Mouse (Mus musculus) CD4-positive, CD25-positive, alpha-beta regulatory T cell, adult 2 months (primary cell): ENCODE measurements around the gene P4htm.

ENCODE experiments used
- DNase-seq: peaks from one replicate; pipeline ENCODE4 v3.0.0-alpha.2; 2012; ENCODE audit warnings: low read depth, low spot score

Gene P4htm

DNA sequence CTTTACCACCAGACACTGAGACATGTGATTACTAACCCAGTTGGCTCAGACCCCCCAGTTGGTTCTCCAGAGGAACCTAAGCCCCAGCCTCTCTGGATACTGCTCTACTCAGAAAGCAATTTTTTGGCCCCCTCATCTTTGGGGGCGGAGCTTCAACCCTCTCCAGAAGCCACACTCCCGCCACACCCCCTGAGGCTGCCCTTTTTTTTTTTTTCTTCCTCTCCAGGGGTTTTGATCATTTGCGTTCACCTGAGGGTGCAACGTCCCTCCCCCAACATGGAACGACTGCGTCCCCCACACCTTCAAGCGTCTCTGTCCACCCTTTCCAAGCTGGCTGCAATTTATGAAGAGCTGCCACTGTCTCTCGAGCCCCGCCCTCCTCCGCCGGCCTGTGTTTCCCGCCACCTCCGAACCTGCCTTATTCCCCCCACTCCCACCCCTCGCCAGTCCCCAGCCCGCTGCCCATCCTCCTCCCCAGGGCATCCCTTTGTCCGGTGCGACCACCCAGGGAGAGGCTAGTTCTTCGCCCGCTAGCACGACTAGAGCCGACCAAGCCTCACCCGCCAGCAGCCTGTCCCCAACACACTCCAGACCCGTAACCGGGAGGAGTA, 19.4 kb downstream of the P4htm start:
- DNase-seq: peak; percentile 59

GRCm38 (mm10) chr9:108577025-108577424, 20.4 kb downstream of the P4htm start:
- DNase-seq: no peak

DNA sequence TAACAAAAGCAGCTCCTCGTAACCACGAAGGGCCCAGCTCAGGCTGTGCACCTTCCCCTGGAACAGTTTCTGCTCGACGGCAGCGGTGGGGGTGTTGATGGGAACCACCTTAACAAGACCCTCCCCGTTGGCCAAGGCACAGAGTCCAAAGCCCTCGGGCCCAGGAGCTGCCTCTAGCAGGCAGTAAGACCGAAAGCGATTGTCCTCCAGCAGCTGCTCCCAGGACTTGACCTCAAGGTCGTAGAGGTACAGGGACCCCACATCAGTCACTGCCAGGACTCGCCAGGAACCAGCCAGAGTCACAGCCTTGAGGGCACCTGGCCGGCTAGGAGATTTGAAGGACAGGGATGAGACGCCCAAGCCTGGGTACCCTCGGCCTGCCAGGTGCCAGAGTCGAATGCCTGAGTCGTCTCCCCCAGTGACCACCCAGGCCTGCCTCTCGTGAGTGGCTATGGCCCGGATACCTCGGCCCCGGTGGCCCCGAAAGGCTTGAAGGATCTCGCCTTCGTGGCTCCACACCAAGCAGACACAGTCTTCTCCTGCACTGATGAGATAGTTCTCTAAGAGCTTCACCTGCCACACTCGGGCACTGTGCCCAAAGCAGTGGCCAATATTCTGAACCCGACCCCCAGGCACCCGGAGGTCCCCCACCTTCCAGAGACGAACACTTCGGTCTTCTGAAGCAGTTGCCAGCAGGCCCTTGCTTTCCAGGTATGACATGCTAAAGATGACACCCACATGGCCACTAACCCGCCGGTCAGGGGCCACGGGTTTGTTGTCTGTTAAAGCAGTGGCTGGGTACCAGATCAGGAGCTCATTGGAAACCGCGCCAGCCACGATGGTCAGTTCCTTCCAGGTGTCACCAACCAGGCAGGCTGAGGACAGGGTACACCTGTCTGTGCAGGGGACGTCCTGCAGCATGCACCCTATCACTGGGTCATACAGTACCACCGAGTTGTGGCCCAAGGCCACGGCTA, 21.9 kb downstream of the P4htm start:
- DNase-seq: no peak

DNA sequence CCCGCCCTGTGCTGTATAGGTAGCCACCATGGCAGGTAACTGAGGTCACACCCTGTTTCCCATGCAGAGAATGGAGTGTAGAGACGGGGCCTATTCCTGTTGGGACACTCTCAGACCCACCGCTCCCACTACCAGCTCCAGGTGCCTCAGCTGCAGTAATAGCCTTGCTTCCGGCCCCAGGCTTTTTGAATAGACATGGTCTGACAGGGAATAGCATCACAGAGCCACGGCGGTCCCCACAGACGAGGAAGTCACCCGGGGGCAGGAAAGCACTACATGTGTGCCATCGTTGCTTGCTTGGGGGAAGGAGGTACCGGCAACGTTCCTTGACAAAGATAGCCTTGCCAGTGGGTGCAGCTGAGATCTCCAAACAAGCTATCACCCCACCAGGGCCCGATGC, 22.5 kb downstream of the P4htm start:
- DNase-seq: no peak

DNA sequence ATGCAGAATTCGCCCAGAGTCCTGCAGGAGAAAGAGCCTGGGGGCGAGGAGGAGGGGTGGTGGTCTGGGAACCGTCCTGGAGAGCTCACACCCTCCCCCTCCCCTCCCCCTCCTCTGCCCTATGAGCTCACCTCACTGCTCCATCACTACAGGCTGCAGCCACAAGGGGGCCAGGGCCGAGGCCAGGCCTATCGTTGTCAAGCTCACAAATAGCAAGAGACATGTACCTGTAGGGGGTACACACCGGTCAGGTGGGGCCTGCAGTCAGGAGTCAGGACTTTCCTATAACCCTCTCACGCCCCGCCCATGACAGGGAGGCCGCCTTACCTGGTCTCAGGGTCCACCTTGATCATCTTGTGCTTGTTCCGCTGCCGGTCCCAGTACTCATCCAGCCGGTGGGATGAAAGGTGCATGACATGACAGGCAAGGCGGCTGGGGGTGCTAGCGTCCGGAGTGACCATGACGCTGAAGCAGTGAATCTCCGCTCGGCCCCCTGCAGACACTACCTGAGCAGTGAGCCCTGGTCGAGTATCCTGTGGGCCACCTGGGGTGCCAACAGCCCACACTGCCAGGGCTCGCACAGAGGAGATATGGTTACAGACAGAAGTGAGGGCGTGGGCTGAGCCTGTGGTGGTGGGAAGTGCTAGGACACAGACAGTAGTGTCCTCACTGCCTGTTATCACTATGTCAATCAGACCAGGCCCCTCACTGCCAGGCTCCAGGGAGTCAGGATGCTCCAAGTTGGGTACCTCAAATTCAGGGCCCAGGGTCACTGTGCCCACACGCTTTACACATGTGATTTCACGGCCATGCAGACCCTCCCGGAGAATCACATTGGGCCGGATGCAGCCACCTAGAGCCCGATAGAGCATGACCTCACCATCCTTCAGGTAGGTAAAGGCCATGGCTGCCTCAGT, 23.4 kb downstream of the P4htm start:
- DNase-seq: peak; percentile 83

- no peak for DNase-seq
Measured at GRCm38 (mm10) chr9:108572321-108572720, 25.1 kb downstream of the P4htm start.

GRCm38 (mm10) chr9:108571401-108571973, 26.0 kb downstream of the P4htm start:
- no peak for DNase-seq

DNA sequence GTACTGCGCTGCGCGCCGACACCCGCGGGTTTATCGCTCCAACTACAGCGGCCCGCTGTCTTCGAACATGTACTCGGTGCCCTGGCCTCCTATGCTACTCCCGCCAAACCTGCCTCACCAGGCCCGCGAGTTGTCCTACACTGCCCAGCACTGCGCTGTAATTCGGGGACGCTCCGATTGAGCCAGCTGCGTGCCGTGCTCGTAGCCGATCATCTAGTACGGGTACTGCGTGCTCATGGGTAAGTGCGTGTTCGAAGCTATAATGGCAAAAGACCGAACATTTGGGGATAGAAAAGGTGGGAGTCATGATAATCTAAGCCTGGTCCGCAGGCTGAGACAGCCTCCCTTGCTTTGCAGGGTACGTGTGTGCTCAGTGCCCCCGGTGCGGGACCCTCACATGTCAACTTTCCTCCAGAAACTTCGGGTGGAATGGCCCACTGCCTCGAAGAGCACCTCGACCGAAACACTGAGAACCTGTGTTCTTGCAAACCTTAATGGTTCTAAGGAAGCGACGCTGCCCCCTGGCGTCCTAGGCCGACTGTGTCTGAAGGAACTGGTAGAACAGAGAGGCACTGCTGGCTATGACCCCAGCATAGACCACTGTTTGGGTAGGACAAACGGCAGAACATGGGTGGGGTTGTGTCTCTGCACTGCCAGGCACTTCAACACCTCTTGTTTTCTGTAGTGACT, 27.1 kb downstream of the P4htm start:
- peak; percentile 92 for DNase-seq

DNA sequence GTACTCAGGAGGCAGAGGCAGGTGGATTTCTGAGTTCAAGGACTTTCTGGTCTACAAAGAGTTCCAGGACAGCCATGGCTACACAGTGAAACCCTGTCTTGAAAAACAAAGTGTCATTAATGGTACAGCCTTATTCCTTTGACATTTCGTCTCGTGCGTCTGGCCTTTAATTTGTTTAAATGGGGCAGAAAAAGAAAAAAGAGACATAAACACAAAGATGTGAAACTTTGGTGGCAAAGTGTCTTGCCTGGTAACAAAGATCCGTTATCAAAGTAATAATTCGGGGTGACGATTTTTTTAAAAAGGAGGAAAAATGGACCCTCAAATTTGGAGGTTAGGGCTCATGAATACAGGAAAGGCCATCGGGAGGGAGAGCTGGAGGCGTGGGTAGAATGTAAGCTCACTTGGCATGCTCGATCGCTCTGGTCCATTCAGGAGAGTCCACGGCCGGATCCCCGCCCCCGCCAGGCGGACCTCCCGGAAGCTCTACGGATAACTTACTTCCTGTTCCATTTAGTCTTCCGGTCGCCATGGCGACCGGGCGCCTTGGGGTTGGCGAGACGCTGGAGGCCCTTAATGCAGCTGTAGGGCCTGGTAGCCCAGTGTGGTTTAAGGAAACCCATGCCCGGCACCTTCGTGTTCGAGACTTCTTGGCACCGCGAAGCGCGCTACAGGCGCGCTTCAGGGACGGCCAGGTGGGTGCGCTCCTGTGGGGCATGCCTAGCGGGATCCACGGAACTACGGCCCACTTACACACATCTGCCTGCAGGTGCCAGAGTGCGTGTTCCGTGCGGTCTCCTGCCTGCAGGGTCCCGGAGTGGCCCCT, 27.9 kb downstream of the P4htm start, which contains the start of gene Dalrd3:
TSS of gene Dalrd3 (plus strand) at position 506 of the 826 bp plus-strand sequence.
- peak; percentile 91 for DNase-seq

DNA sequence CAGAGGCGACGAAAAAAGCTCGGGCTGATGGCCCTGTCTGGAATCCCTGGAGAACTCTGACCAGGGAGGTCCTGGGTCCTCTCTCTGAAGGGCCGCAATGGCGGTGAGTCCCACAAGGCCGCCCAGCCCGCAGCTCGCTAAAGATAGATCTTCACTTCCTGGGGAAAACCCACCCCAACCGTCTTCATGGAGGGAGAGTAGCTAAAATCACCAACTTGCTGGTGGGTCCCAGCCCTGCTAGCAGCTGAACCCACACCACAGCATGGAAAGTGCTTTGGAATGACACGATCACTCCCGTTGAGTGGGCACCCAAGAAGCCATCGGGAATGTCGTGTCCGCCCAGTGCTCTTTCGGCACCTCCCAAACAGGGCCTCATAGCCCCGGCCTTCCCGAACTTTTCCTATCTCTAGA, 29.0 kb downstream of the P4htm start:
- peak; percentile 35 for DNase-seq

DNA sequence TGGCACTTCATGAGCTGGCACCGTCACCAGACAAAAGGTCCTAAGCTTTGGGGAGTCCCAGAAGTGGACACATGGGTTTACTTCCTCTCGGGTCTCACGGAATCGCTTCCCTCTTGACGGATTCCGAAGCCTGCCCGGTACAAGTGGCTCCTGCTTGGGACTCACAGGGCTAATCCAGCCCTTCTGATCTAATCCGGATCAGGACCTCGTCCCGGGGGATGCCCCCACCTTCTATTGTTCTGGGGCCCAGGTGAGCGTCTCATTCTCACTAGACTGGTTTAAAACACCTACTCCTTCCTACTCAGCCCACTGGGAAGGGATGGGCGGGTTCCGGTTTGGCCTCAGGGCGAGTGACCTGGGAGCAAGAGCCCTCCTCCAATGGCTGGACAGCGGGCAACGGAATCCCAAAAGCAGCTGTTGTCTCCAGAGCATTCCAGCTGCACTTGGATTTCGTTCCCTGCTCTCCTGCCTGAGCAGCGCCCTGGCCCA, 29.5 kb downstream of the P4htm start:
- no peak for DNase-seq

GRCm38 (mm10) chr9:108566815-108567776, 30.4 kb downstream of the P4htm start, which contains the start of gene Ndufaf3:
TSS of gene Ndufaf3 (minus strand) at chr9:108567434.
- DNase-seq: peak; percentile 97

DNA sequence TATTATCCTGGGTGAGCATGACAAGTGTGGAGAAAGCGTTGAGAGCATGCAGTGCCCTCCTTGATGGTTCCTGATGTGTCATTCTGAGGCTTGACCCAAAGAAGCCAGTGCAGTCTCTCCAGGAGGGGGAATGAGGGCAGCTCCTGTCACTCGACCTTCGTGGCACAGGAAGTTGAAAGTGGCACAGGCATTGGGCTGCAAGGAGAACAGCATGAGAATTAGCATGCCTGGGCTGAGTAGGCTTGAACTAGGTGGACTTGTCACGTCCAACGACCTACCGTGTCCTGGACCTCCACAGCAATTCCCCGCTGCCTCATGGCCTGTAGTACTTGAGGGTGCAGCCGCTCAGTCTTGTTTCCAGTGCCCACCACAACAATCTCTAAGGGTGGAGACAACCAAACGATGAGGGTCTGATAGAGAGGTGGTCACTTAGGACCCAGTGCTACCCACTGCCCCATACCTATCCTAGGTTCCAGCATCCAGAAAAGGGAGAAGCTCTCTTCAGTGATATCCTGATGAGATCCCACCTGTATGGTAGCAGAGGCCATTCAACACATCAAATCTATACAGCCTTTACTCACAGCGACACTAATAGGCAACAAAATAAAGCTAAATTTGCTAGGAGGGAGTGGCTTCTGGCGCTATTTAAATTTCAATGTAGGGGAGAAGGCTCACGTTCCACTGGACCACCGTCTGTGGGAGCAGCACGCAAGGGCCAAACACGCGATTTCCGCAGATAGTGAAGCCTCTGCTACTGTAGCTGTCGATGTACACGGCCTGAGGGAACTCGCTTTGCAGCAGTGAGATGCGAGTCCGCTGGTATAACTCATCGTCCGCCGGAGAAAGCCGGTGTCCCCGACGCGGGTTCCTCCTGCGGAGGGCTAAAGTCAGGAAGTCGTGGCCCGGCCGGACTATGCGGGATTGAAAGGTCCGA, 31.3 kb downstream of the P4htm start:
- peak; percentile 16 for DNase-seq

DNA sequence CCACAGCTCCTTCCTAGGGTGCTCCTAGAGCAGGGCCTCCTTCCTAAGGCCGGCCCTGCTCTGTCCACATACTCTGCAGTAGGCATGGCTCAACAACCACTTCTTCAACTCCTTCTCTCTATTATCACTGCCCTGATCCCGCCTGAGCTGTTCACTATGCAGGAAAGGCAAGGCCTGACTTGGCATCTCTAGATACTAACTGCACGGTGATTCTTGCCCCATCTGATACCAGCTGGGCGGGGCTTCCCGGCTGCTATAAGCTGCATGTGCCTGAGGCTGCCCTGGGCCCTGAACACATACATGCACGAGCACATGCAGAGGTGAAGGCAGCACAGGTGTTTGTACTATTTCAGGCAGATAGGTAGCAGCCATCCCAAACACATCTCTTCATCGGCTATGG, 33.3 kb downstream of the P4htm start:
- DNase-seq: no peak

GRCm38 (mm10) chr9:108563671-108564070, 33.8 kb downstream of the P4htm start:
- no peak for DNase-seq

DNA sequence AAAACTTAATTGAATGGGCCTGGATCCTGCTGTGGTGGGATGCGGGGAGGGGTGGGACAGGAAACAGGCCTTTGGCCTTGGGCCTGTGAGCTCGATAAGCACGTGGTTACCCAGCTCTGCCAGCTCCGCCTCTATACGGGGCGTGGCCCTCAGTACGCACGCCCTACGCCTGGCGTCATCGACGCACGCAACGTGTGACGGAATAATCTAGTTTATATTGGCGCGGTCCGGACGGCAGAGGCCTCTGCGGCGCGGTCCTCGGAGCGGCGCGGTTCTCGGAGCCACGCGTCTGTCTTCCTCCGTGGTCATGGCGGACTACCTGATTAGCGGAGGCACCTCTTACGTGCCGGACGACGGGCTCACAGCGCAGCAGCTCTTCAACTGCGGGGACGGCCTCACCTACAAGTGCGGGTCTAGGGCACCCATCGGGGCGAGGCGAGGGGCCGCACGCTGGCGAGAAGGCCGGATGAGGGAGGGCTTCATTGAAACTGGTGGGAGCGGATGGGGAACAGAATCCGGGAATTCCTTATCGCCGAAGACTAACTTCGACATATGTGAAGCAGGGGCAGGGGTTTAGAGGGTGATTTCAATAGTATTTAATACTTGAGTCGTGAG, 37.1 kb downstream of the P4htm start, which contains the start of gene Impdh2:
TSS of gene Impdh2 (plus strand) at position 60 of the 615 bp plus-strand sequence.
- peak; percentile 98 for DNase-seq

DNA sequence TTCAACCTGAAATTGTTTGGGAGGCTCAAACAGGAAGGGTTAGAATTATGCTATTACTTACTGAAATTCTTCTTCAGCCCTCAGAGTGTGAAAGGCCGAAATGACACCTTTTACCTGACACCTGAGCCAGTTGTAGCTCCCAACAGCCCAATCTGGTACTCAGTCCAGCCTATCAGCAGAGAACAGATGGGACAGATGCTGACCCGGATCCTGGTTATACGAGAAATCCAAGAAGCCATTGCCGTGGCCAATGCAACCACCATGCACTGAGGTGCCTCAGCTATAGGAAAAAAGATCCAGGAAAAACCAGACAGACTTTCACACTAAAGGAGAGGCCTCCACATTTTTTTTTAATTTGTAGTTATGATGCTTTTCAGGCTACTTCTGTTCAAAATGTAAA, 38.3 kb downstream of the P4htm start:
- DNase-seq: no peak
